Mouse (Mus musculus) lung, embryonic 14.5 days (tissue): ENCODE results near the gene Frmd4a. TPM values are rescaled to one million over a fixed set of nuclear protein-coding genes. Genes with fewer than 3 reads are reported as not detected.

Experiments used
- ATAC-seq: fragments of 200-750 bp; cut with Nextera tagmentation; 2 replicates; pipeline ENCODE4 v1.8.0; 2017; ENCODE audit warnings: mild to moderate bottlenecking, moderate TSS enrichment, moderate library complexity; ENCODE audit not compliant: insufficient read depth
- DNase-seq: peaks from one replicate; pipeline ENCODE4 v3.0.0-alpha.2; 2015
- H3K27ac ChIP-seq: fragments of 300-500 bp; sonication (generic); 2 replicates; pipeline ENCODE4 v1.5.1; 2014; ENCODE audit warnings: low read depth, mild to moderate bottlenecking, moderate library complexity
- H3K27me3 ChIP-seq: fragments of 300-500 bp; sonication (generic); 2 replicates; pipeline ENCODE4 v1.6.1; 2014; ENCODE audit warnings: low read length, control low read depth; ENCODE audit not compliant: insufficient read depth
- H3K36me3 ChIP-seq: fragments of 300-500 bp; sonication (generic); 2 replicates; pipeline ENCODE4 v1.6.1; 2014; ENCODE audit warnings: control low read depth; ENCODE audit not compliant: insufficient read depth
- H3K4me1 ChIP-seq: fragments of 300-500 bp; sonication (generic); 2 replicates; pipeline ENCODE4 v1.6.1; 2014; ENCODE audit warnings: antibody characterized with exemption, control low read depth; ENCODE audit not compliant: insufficient read depth
- H3K4me2 ChIP-seq: fragments of 300-500 bp; sonication (generic); 2 replicates; pipeline ENCODE4 v1.6.1; 2014; ENCODE audit warnings: mild to moderate bottlenecking
- H3K4me3 ChIP-seq: fragments of 300-500 bp; sonication (generic); 2 replicates; pipeline ENCODE4 v1.5.1; 2014; ENCODE audit warnings: low read depth, low read length
- H3K9ac ChIP-seq: fragments of 300-500 bp; sonication (generic); 2 replicates; pipeline ENCODE4 v1.6.1; 2014
- H3K9me3 ChIP-seq: fragments of 300-500 bp; sonication (generic); 2 replicates; pipeline ENCODE4 v1.6.1; 2016; ENCODE audit warnings: low read depth, low read length, control low read depth
- CTCF ChIP-seq: IDR thresholded peaks from 2 replicates; pipeline ENCODE4 v1.5.1; 2016; ENCODE audit warnings: antibody characterized with exemption, low read depth
- WGBS: fragments of 180-500 bp; shearing (Covaris S2); extraction: QIAGEN DNeasy Blood & Tissue Kit; methylation state at CpG from one replicate; pipeline ENCODE4 v1.1.7; 2014; 5-methylcytosine and 5-hydroxymethylcytosine counted together
- polyA plus RNA-seq: library from polyadenylated mRNA; unstranded; fragments of >200 nt; fragmentation: Nextera tagmentation; extraction: Ambion mirVana; gene quantifications from 2 replicates; pipeline ENCODE4 v1.2.1, GENCODE M21; 2014

The Frmd4a gene
- polyA plus RNA-seq, 1 experiment from 2014 or later: 37.1 TPM

- H3K4me2 ChIP-seq: no peak overlapping the region
- no peak overlapping the region for H3K4me3 ChIP-seq
- 75% methylated on average over 4 of the region's 4 CpGs for WGBS
- H3K9ac ChIP-seq: no peak overlapping the region
- ATAC-seq (no peak), DNase-seq (no peak)
- H3K36me3 ChIP-seq: no peaks in the 10 kb centered on the region
- H3K9me3 ChIP-seq: no peaks in the 10 kb centered on the region
- H3K27me3 ChIP-seq: no peaks in the 10 kb centered on the region
- H3K4me1 ChIP-seq: no peaks in the 10 kb centered on the region
- no peak for TF ChIP-seq CTCF
- no peak overlapping the region for H3K27ac ChIP-seq
Observed at GRCm38 (mm10) chr2:4036153-4036589, 18.7 kb downstream of the Frmd4a start.

- H3K27ac ChIP-seq: no peak overlapping the region
- ATAC-seq: no peak
Observed at GRCm38 (mm10) chr2:4036651-4037117, 19.2 kb downstream of the Frmd4a start.

GRCm38 (mm10) chr2:4042009-4042408, 24.5 kb downstream of the Frmd4a start:
- WGBS: 38% methylated on average over 3 of the region's 3 CpGs
- Histone ChIP-seq H3K27ac (no peak overlapping the region), H3K36me3 (no peaks in the 10 kb centered on the region), H3K4me2 (no peak overlapping the region), H3K4me1 (no peaks in the 10 kb centered on the region), H3K9me3 (no peaks in the 10 kb centered on the region), H3K9ac (no peak overlapping the region), H3K27me3 (no peaks in the 10 kb centered on the region), H3K4me3 (no peak overlapping the region)
- DNase-seq (no peak), ATAC-seq (no peak)
- no peak for TF ChIP-seq CTCF

More at GRCm38 (mm10) chr2:4036651-4037117, 19.2 kb downstream of the Frmd4a start:
- Histone ChIP-seq H3K4me3 (no peak overlapping the region), H3K4me1 (no peaks in the 10 kb centered on the region), H3K9me3 (no peaks in the 10 kb centered on the region), H3K4me2 (no peak overlapping the region), H3K9ac (no peak overlapping the region), H3K27me3 (no peaks in the 10 kb centered on the region), H3K36me3 (no peaks in the 10 kb centered on the region)
- no peak for TF ChIP-seq CTCF
- no peak for DNase-seq
- WGBS: 91% methylated on average over 8 of the region's 8 CpGs

- no peak for DNase-seq
Observed at GRCm38 (mm10) chr2:4055481-4055880, 38.0 kb downstream of the Frmd4a start.

GRCm38 (mm10) chr2:4060675-4061074, 43.2 kb downstream of the Frmd4a start:
- no peak for TF ChIP-seq CTCF
- no peaks in the 10 kb centered on the region for H3K9me3 ChIP-seq
- H3K9ac ChIP-seq: no peak overlapping the region
- 44% methylated on average over 2 of the region's 2 CpGs for WGBS
- no peaks in the 10 kb centered on the region for H3K4me1 ChIP-seq
- H3K27me3 ChIP-seq: no peaks in the 10 kb centered on the region
- no peak overlapping the region for H3K4me2 ChIP-seq
- H3K27ac ChIP-seq: no peak overlapping the region
- ATAC-seq (no peak), DNase-seq (no peak)
- H3K36me3 ChIP-seq: no peaks in the 10 kb centered on the region
- H3K4me3 ChIP-seq: no peak overlapping the region

More at GRCm38 (mm10) chr2:4055481-4055880, 38.0 kb downstream of the Frmd4a start:
- Histone ChIP-seq H3K4me3 (no peak overlapping the region), H3K9ac (no peak overlapping the region), H3K4me1 (no peaks in the 10 kb centered on the region), H3K36me3 (no peaks in the 10 kb centered on the region), H3K27ac (no peak overlapping the region), H3K9me3 (no peaks in the 10 kb centered on the region), H3K4me2 (no peak overlapping the region), H3K27me3 (no peaks in the 10 kb centered on the region)
- no peak for ATAC-seq
- TF ChIP-seq CTCF: no peak
- WGBS: 77% methylated on average over 2 of the region's 2 CpGs

GRCm38 (mm10) chr2:4071831-4072230, 54.3 kb downstream of the Frmd4a start:
- Histone ChIP-seq H3K36me3 (no peaks in the 10 kb centered on the region), H3K9ac (no peak overlapping the region), H3K27me3 (no peaks in the 10 kb centered on the region), H3K4me3 (no peak overlapping the region), H3K4me2 (no peak overlapping the region), H3K4me1 (no peaks in the 10 kb centered on the region), H3K27ac (no peak overlapping the region), H3K9me3 (no peaks in the 10 kb centered on the region)
- ATAC-seq (no peak), DNase-seq (no peak)
- WGBS: 53% methylated on average over 7 of the region's 7 CpGs
- TF ChIP-seq CTCF: no peak

GRCm38 (mm10) chr2:4083877-4084276, 66.4 kb downstream of the Frmd4a start:
- Histone ChIP-seq H3K27me3 (no peaks in the 10 kb centered on the region), H3K4me2 (no peak overlapping the region), H3K9me3 (no peaks in the 10 kb centered on the region), H3K9ac (no peak overlapping the region), H3K27ac (no peak overlapping the region), H3K36me3 (no peaks in the 10 kb centered on the region), H3K4me1 (no peaks in the 10 kb centered on the region), H3K4me3 (no peak overlapping the region)
- ATAC-seq (no peak), DNase-seq (no peak)
- TF ChIP-seq CTCF: no peak
- 66% methylated on average over 6 of the region's 6 CpGs for WGBS

GRCm38 (mm10) chr2:4097601-4098000, 80.1 kb downstream of the Frmd4a start:
- Histone ChIP-seq H3K27ac (no peak overlapping the region), H3K9ac (no peak overlapping the region), H3K4me3 (no peak overlapping the region), H3K4me1 (no peaks in the 10 kb centered on the region), H3K4me2 (no peak overlapping the region), H3K36me3 (no peaks in the 10 kb centered on the region), H3K9me3 (no peaks in the 10 kb centered on the region), H3K27me3 (no peaks in the 10 kb centered on the region)
- WGBS: 77% methylated on average over 1 of the region's 1 CpGs
- no peak for TF ChIP-seq CTCF
- ATAC-seq (no peak), DNase-seq (no peak)
